Mouse (Mus musculus): ENCODE data around the gene Apobec1.
A peak's percentile ranks its signal among the peaks of the same experiment; 100 is the strongest.

GRCm38 (mm10) chr6:122649903-122650302 lies 47.7 kb upstream of the Apobec1 start:
- no peak for TF ChIP-seq RCOR1 (IDR thresholded peaks at IDR 0.05; ENCODE audit: low read depth, low read length)
- no peak for TF ChIP-seq POLR2A (IDR thresholded peaks at IDR 0.05; ENCODE audit: control insufficient read depth in 1 of 2, insufficient read depth in 1 of 2, low read depth in 1 of 2, low read length in 2 of 2, poor library complexity in 1 of 2)
- TF ChIP-seq CTCF (IDR thresholded peaks at IDR 0.05 in 2 of 3, conservative IDR thresholded peaks at IDR 0.05 in 1 of 3; ENCODE audit: control insufficient read depth in 1 of 3, insufficient read depth in 1 of 3, low read depth in 2 of 3, low read length in 3 of 3, poor library complexity in 1 of 3, severe bottlenecking in 1 of 3), result peak; percentile 20 to 24 (median 22); a peak in 4 of 6 replicates
- no peak for TF ChIP-seq E2F4 (IDR thresholded peaks at IDR 0.05; ENCODE audit: borderline replicate concordance, low read depth, low read length)
- no peak for TF ChIP-seq SMC3 (IDR thresholded peaks at IDR 0.05; ENCODE audit: low read depth, low read length)
- TF ChIP-seq ELF1 (IDR thresholded peaks at IDR 0.05; ENCODE audit: low read depth, low read length), result no peak
- no peak for TF ChIP-seq KAT2A (conservative IDR thresholded peaks at IDR 0.05; ENCODE audit: low read depth, low read length)
- TF ChIP-seq TBP (IDR thresholded peaks at IDR 0.05; ENCODE audit: low read depth, low read length), result no peak
- TF ChIP-seq UBTF (IDR thresholded peaks at IDR 0.05; ENCODE audit: borderline replicate concordance, insufficient read depth, low read depth, low read length), result no peak
- TF ChIP-seq GATA1 (IDR thresholded peaks at IDR 0.05; ENCODE audit: low read depth, low read length), result no peak
- no peak for TF ChIP-seq MAX (IDR thresholded peaks at IDR 0.05; ENCODE audit: low read length)
- TF ChIP-seq TAL1 (IDR thresholded peaks at IDR 0.05; ENCODE audit: low read length), result no peak
- no peak for TF ChIP-seq RAD21 (IDR thresholded peaks at IDR 0.05; ENCODE audit: low read depth, low read length)

All from MEL (cell line).